Mouse (Mus musculus): Measurements from ENCODE around the gene Arpp21. TPM values are rescaled to one million over a fixed set of nuclear protein-coding genes. Genes with fewer than 3 reads are reported as not detected.

The Arpp21 gene
- 27.4 and 37.7 TPM in 2 replicates for polyA plus RNA-seq (2014; fragmentation: Nextera tagmentation; extraction: Ambion mirVana)

DNA sequence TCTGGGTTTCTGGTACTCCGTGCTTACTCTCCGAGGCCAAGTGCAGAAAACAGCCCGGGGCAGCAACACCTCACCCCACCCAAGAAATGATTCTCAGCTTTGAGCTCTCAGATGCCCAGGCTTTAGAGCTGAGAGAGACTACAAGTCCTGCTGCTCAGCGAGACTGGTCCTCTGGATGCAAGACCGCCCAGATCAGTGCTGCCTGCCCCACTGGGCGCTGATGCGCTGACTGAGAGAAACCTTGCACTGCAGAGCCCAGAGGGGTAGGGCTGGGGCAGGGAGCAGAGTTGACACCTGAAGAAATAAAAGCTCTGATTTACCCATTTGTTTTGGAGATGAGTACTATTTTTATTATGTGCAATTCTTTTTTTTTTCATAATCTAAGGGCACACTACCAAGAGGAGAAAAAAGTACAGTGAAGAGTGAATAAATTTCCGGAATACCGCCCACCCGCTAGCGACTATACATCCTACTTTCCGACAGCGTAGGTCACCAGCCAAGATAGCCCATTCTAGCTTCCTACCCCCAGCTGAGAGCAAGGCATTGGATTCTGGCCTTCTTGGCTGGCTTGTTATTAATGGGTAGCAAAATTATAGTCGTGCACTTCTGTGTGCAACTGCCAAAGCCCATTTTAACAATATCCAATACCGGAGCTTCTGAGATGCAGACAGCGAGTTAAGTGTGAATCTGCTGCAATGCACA is at the start of gene Arpp21:
TSS of gene Arpp21 (minus strand) at position 243 of the 702 bp plus-strand sequence.
- peak within 1 kb of the TSS; percentile 93 for H3K27ac ChIP-seq (replicated peaks; ENCODE audit: low read depth, low read length)
- no peaks in the 10 kb centered on the region for H3K9me3 ChIP-seq (ENCODE audit: control insufficient read depth, low read length)
- H3K9ac ChIP-seq (replicated peaks; ENCODE audit: low read length), result peak within 1 kb of the TSS; percentile 90
- H3K4me1 ChIP-seq (ENCODE audit: control insufficient read depth, insufficient read depth, low read length), result 0 out of 2 replicates have a peak, but pooled peaks cover 2% of the 10 kb centered on the region
- DNase-seq (peak; percentile 69), ATAC-seq (ENCODE audit: low FRiP score, low TSS enrichment) (peak; percentile 62)
- peak within 1 kb of the TSS; percentile 85 for H3K4me2 ChIP-seq (ENCODE audit: low read length)
- peak within 1 kb of the TSS; percentile 64 for H3K4me3 ChIP-seq (replicated peaks; ENCODE audit: low read depth, low read length)
- H3K36me3 ChIP-seq (ENCODE audit: control insufficient read depth, insufficient read depth, low read length), result no peaks in the 10 kb centered on the region
- WGBS, result 17% methylated on average over 16 of the region's 16 CpGs
- H3K27me3 ChIP-seq (ENCODE audit: control insufficient read depth, insufficient read depth, low read length), result no peaks in the 10 kb centered on the region

DNA sequence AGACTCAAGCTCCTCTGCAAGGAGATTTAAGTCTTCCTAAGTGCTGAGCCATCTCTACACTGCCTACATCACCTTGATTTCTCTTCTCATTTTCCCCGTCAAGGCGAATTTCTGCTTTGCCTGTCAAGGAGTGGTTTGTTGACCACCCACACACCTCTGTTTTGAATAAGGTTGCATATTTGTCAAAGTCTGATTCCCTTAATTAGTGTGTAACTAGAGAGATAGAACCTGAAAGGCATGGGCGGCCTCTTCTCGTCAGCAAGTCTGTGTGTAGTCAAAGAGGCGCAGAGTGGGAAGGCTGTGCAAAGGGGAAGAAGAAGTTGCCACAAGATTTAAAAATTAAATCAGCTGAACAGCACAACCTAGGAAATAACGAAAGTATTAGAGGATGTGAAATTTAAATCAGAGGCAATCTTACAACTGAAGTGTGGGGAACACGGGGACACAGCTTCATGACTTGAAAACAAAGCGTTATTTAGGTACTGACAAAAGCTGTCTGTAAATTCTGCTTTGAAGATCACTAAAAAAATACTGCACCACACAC is 36.8 kb upstream of the Arpp21 start:
- no peak overlapping the region for H3K4me2 ChIP-seq (ENCODE audit: low read length)
- no peak overlapping the region for H3K4me3 ChIP-seq (replicated peaks; ENCODE audit: low read depth, low read length)
- ATAC-seq (ENCODE audit: low FRiP score, low TSS enrichment) (no peak), DNase-seq (no peak)
- H3K27ac ChIP-seq (replicated peaks; ENCODE audit: low read depth, low read length), result no peak overlapping the region
- no peaks in the 10 kb centered on the region for H3K36me3 ChIP-seq (ENCODE audit: control insufficient read depth, insufficient read depth, low read length)
- no peaks in the 10 kb centered on the region for H3K4me1 ChIP-seq (ENCODE audit: control insufficient read depth, insufficient read depth, low read length)
- WGBS, result 89% methylated on average over 8 of the region's 8 CpGs
- H3K9ac ChIP-seq (replicated peaks; ENCODE audit: low read length), result no peak overlapping the region
- no peaks in the 10 kb centered on the region for H3K9me3 ChIP-seq (ENCODE audit: control insufficient read depth, low read length)
- no peaks in the 10 kb centered on the region for H3K27me3 ChIP-seq (ENCODE audit: control insufficient read depth, insufficient read depth, low read length)

DNA sequence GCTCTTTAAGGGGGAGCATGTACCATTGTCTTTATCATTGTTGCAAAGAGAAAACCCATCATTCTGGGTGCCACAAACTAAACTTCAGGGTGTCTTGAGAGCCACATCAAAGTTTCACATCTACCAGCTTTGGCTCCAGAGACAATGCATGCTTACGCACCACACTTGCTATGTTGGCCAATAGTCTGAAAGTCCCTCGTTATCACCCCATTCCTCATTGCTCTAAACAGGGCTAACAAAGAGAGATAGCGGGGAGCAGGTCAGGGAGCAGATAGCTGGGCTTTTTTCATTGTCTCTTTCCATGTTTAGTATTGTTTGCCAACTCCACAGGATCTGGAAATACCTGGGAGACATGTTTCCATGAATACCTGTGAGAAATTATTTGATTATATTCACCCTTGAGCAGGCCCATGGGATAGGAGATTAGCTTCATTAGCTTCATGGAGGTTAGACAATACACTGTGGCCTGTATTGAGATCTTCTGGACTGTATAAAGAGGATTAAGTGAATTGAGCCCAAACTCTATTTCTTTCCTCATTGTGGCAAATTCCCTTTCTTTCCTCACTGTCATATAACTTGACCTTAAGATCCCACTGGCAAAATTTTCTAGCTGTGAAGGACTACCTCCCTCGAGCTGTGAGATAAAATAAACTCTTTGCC is 29.4 kb upstream of the Arpp21 start:
- WGBS, result 61% methylated on average over 4 of the region's 4 CpGs
- Histone ChIP-seq H3K27ac (replicated peaks; ENCODE audit: low read depth, low read length) (no peak overlapping the region), H3K9ac (replicated peaks; ENCODE audit: low read length) (no peak overlapping the region), H3K9me3 (ENCODE audit: control insufficient read depth, low read length) (no peaks in the 10 kb centered on the region), H3K27me3 (ENCODE audit: control insufficient read depth, insufficient read depth, low read length) (no peaks in the 10 kb centered on the region), H3K4me2 (ENCODE audit: low read length) (no peak overlapping the region), H3K4me3 (replicated peaks; ENCODE audit: low read depth, low read length) (no peak overlapping the region), H3K36me3 (ENCODE audit: control insufficient read depth, insufficient read depth, low read length) (no peaks in the 10 kb centered on the region), H3K4me1 (ENCODE audit: control insufficient read depth, insufficient read depth, low read length) (0 out of 2 replicates have a peak, but pooled peaks cover 3% of the 10 kb centered on the region)
- ATAC-seq (ENCODE audit: low FRiP score, low TSS enrichment) (no peak), DNase-seq (no peak)

DNA sequence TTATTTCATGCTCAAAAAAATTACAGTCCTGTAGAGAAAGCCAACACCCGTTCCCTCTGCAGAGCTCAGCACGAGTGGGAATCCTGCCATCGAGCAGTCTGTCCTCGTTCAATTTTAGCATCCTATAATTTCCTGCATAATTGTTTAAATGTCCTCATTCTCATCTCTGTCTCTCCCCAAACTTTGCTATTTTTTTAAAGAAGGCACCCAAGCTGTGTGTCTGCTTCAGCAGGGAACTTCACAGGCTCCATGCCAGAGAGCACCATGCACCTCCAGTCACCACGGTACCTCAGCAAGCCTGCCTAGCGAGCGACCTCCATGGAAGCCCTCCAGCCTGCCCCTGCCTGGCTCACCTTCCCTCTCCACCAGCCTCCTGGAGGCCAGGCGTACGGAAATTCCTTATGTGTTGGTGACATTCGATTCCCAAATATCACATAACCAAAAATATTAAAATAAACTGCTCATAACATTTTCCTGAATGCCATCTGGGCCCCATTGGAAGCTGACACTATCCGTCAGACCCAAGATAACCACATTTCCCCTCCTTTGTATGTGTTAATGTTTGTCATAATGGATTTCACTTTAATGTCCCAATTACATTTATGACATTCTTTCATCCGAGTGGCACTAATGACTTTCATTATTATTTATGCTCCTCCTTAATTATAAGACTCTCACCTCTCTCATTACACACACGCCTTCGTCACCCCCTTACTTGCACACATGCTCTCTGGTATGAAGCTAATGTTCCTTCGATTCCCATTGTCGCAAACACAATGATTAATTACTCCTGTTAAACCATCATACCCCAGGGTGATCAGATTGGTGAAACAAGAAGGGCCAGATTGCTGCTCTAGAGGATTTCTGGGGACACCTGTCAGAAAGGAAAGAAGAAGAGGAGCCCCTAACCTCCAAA is 26.5 kb upstream of the Arpp21 start:
- Histone ChIP-seq H3K36me3 (ENCODE audit: control insufficient read depth, insufficient read depth, low read length) (no peaks in the 10 kb centered on the region), H3K9ac (replicated peaks; ENCODE audit: low read length) (no peak overlapping the region), H3K27ac (replicated peaks; ENCODE audit: low read depth, low read length) (no peak overlapping the region), H3K4me3 (replicated peaks; ENCODE audit: low read depth, low read length) (no peak overlapping the region), H3K27me3 (ENCODE audit: control insufficient read depth, insufficient read depth, low read length) (no peaks in the 10 kb centered on the region), H3K9me3 (ENCODE audit: control insufficient read depth, low read length) (no peaks in the 10 kb centered on the region), H3K4me1 (ENCODE audit: control insufficient read depth, insufficient read depth, low read length) (0 out of 2 replicates have a peak, but pooled peaks cover 3% of the 10 kb centered on the region), H3K4me2 (ENCODE audit: low read length) (no peak overlapping the region)
- ATAC-seq (ENCODE audit: low FRiP score, low TSS enrichment), result no peak
- DNase-seq, result no peak
- 86% methylated on average over 16 of the region's 16 CpGs for WGBS

DNA sequence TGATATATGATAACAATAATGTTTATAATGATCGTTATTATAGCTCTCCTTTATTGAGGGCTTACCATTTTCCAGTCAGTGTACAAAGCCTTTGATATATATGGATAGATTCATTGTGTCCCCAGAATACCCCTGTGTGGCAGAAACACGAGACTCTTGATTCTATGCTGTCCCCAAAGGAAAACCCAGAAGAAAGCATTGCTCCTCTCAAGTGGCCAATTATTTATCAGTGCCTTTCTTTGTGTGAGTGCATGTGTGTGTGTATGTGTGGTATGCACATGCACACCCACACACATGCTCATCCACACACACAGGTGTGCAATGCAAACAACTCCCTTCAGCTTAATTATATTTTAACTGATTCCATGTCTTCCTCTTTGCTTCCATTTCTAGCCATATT is 25.8 kb upstream of the Arpp21 start:
- H3K36me3 ChIP-seq (ENCODE audit: control insufficient read depth, insufficient read depth, low read length), result no peaks in the 10 kb centered on the region
- no peak overlapping the region for H3K9ac ChIP-seq (replicated peaks; ENCODE audit: low read length)
- H3K4me3 ChIP-seq (replicated peaks; ENCODE audit: low read depth, low read length), result no peak overlapping the region
- no peaks in the 10 kb centered on the region for H3K27me3 ChIP-seq (ENCODE audit: control insufficient read depth, insufficient read depth, low read length)
- no peaks in the 10 kb centered on the region for H3K9me3 ChIP-seq (ENCODE audit: control insufficient read depth, low read length)
- ATAC-seq (ENCODE audit: low FRiP score, low TSS enrichment), result no peak
- H3K4me2 ChIP-seq (ENCODE audit: low read length), result no peak overlapping the region
- H3K4me1 ChIP-seq (ENCODE audit: control insufficient read depth, insufficient read depth, low read length), result 0 out of 2 replicates have a peak, but pooled peaks cover 3% of the 10 kb centered on the region
- H3K27ac ChIP-seq (replicated peaks; ENCODE audit: low read depth, low read length), result no peak overlapping the region
- WGBS, result 57% methylated on average over 2 of the region's 2 CpGs
- no peak for DNase-seq

DNA sequence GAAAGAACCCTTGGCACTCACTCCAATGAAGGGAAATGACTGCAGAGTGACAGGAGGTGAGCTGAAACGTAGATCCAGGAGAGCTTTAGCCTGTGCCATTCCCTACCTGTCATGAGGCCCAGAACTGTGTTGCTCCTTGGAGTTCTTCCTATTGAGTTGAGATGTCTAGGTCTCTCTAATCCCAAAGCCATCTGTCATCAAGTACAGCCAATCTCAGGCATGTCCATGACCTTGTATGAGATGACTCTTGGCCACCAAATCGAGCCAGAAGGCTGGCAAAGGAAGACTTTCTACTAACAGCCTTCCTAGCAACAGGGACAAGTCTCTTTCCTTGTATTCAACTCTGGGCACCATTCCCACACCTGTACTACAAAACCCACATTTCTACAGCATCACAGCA is 25.0 kb upstream of the Arpp21 start:
- Histone ChIP-seq H3K9ac (replicated peaks; ENCODE audit: low read length) (no peak overlapping the region), H3K4me1 (ENCODE audit: control insufficient read depth, insufficient read depth, low read length) (0 out of 2 replicates have a peak, but pooled peaks cover 3% of the 10 kb centered on the region), H3K27me3 (ENCODE audit: control insufficient read depth, insufficient read depth, low read length) (no peaks in the 10 kb centered on the region), H3K9me3 (ENCODE audit: control insufficient read depth, low read length) (no peaks in the 10 kb centered on the region), H3K27ac (replicated peaks; ENCODE audit: low read depth, low read length) (no peak overlapping the region), H3K4me2 (ENCODE audit: low read length) (no peak overlapping the region), H3K36me3 (ENCODE audit: control insufficient read depth, insufficient read depth, low read length) (no peaks in the 10 kb centered on the region), H3K4me3 (replicated peaks; ENCODE audit: low read depth, low read length) (no peak overlapping the region)
- no peak for ATAC-seq (ENCODE audit: low FRiP score, low TSS enrichment)
- 77% methylated on average over 2 of the region's 2 CpGs for WGBS
- no peak for DNase-seq

DNA sequence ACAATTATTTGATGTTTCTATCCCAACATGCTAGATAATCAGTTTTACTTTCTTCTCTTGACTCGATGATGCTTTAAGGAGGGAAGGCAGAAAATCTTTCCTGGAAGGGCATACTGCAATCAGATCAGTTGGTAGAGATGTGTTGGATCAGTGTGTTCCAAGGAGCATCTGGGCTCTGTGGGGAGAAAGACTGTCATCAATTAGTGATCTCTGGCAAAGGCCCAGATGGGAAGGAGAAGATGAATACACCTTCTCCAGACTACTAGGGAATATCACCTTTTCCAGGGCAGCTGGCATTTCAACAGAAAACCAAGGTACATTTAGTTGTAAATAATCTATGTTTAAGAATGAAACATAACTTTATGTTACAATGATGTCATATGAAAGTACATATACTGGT is 22.8 kb upstream of the Arpp21 start:
- no peak for DNase-seq
- H3K36me3 ChIP-seq (ENCODE audit: control insufficient read depth, insufficient read depth, low read length), result no peaks in the 10 kb centered on the region
- no peak overlapping the region for H3K9ac ChIP-seq (replicated peaks; ENCODE audit: low read length)
- no peaks in the 10 kb centered on the region for H3K9me3 ChIP-seq (ENCODE audit: control insufficient read depth, low read length)
- ATAC-seq (ENCODE audit: low FRiP score, low TSS enrichment), result no peak
- H3K4me3 ChIP-seq (replicated peaks; ENCODE audit: low read depth, low read length), result no peak overlapping the region
- no peak overlapping the region for H3K27ac ChIP-seq (replicated peaks; ENCODE audit: low read depth, low read length)
- no peak overlapping the region for H3K4me2 ChIP-seq (ENCODE audit: low read length)
- WGBS, result 85% methylated on average over 1 of the region's 1 CpGs
- H3K27me3 ChIP-seq (ENCODE audit: control insufficient read depth, insufficient read depth, low read length), result no peaks in the 10 kb centered on the region
- H3K4me1 ChIP-seq (ENCODE audit: control insufficient read depth, insufficient read depth, low read length), result 0 out of 2 replicates have a peak, but pooled peaks cover 3% of the 10 kb centered on the region

DNA sequence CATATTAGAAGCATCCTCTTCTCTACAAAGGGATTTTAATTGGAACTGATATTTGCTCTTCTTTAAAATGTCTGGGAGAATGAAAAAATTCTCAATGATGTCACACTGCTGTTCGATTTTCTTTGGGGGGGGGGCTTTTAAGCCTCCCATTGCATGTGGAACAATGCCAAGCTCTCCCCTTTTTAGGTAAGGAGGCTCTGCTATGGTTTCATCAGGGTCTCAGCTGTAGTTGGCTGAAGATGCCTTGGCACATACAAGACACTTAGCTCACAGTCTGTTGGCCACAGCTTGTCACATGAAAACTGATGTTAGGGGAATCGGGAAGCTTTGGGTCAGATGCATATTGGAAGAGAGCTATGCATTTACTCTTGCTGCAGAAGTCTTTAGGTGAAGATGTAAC is 20.2 kb upstream of the Arpp21 start:
- no peaks in the 10 kb centered on the region for H3K36me3 ChIP-seq (ENCODE audit: control insufficient read depth, insufficient read depth, low read length)
- H3K4me1 ChIP-seq (ENCODE audit: control insufficient read depth, insufficient read depth, low read length), result no peaks in the 10 kb centered on the region
- no peak for DNase-seq
- no peak overlapping the region for H3K27ac ChIP-seq (replicated peaks; ENCODE audit: low read depth, low read length)
- no peak for ATAC-seq (ENCODE audit: low FRiP score, low TSS enrichment)
- H3K4me3 ChIP-seq (replicated peaks; ENCODE audit: low read depth, low read length), result no peak overlapping the region
- H3K4me2 ChIP-seq (ENCODE audit: low read length), result no peak overlapping the region
- no peak overlapping the region for H3K9ac ChIP-seq (replicated peaks; ENCODE audit: low read length)
- H3K9me3 ChIP-seq (ENCODE audit: control insufficient read depth, low read length), result no peaks in the 10 kb centered on the region
- H3K27me3 ChIP-seq (ENCODE audit: control insufficient read depth, insufficient read depth, low read length), result no peaks in the 10 kb centered on the region
- 69% methylated on average over 2 of the region's 2 CpGs for WGBS

All from midbrain, embryonic 14.5 days (tissue).